Mouse (Mus musculus): ENCODE results near the gene Dimt1.
"Not testable (repeated sequence)": the region's sequence is repeated elsewhere in the genome, so short reads cannot be mapped to it uniquely, and the experiment has no call there.

DNA sequence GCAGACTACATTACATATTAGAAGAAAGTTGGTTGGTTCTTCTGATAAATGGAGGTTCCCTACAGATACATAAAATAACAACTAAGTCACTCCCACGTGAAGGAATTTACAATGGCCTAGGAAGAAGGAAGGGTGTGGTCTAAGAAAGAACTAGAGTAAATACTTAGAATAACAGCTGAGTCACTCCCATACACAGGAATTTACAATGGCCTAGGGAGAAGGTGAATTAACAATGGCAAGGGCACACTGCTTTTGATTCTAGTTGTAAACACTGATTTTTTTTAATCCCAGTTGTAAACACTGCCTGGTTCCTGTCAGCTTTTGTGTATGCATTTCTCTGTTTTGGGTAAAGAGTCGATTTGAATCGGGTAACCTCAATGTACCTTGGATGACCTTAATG, 21.0 kb upstream of the Dimt1 start:
- not testable (repeated sequence) for TF ChIP-seq CTCF (IDR thresholded peaks at IDR 0.05; ENCODE audit: borderline replicate concordance, insufficient read depth, low read depth, low read length); POLR2A (IDR thresholded peaks at IDR 0.05; ENCODE audit: borderline replicate concordance, insufficient read depth, low read length)

All from cerebellum, adult 2 months (tissue).